7 mouse cellular contexts compared by ENCODE assay signal in the genomic region with DNA sequence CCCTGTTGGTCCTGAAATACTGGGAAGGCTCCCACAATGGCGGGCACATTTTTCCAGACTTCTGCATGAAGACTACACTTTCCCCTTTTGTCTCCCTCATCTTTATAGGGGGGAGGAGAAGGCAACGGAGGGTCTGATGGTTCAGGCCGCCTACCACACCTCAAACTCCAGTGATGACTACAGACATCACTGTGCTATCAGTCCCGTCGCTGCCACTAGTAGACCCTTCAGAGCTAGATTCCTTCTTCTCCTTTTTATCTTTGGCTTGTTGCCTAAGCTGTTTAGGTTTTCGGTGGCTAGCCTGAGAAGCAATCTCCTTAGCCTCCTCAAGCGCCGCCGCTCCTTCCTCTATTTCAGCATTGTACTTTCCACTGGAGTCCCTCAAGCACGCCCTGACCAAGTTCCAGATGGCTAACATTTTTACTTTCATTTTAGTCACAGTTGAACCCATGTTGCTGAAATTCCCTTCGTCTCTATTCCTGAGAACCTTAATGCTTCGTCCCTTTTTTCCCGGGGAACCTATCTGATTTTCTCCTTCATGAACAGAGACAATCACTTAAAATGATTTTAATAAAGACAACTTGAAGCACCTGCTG. TPM values are rescaled to one million over a fixed set of nuclear protein-coding genes. Genes with fewer than 3 reads are reported as not detected.
"Had no signal": no experiment of that assay in that cellular context is flagged by ENCODE, and none has a peak within 500 bp of the region (broad histone marks: within the 10 kb centered on the region; RNA-seq: fewer than 3 reads in every experiment).

No protein-coding gene starts in this region.

RNA-seq across cellular contexts. Expression of a gene that starts 44.9 kb away (rescaled TPM):
- total RNA-seq: layer of hippocampus, adult 2 months; left cerebral cortex, adult 8-10 months; left cerebral cortex, postnatal 14 days had no signal
- polyA plus RNA-seq: midbrain, embryonic 12.5 days; midbrain, embryonic 15.5 days; myocyte; neural tube, embryonic 13.5 days had no signal
